Mouse (Mus musculus): ENCODE results near the gene Egln2.

DNA sequence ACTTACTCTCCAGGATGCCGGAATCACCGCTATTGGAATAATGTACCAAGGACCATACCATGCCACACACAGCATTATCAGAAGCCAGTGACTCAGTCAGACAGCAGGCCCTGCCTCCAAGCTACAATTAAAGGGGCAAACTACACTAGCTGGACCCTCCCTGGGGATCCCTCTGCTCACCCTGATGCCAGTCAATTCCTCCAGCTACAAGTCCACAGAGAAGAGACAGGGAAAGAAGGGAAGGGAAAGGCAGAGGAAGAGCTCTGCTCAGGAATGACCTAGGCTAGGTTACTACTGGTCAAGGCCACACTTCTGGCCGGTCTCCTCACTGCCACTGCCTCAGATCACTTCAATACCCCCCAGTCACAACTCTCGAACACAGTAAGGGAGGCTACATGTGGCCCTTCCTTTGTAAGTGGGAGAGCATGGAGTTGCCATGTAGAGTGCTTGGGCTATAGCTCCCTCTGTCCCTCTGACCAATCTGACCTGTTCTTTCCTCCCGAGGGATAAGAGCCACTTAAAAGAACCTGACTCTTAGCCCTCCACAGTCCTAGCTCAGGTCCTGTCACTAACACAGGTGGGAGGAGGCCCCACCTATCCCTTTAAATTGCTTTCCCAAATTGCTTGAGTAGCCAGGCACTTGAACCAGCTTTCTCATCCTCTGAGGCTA lies 3.7 kb downstream of the Egln2 start:
- TF ChIP-seq EP300 (IDR thresholded peaks at IDR 0.05; ENCODE audit: low read depth): no peak
- TF ChIP-seq CTCF (IDR thresholded peaks at IDR 0.05; ENCODE audit: low read depth): no peak
